Mouse (Mus musculus) embryonic facial prominence, embryonic 11.5 days (tissue): Measurements from ENCODE around the gene Ggta1. TPM values are rescaled to one million over a fixed set of nuclear protein-coding genes. Genes with fewer than 3 reads are reported as not detected.

Experiments
- ATAC-seq: fragments of 200-750 bp; cut with Nextera tagmentation; replicated peaks from 2 replicates; pipeline ENCODE4 v1.8.0; 2017; ENCODE audit warnings: low read depth; ENCODE audit not compliant: insufficient number of reproducible peaks, low FRiP score, low TSS enrichment
- DNase-seq: peaks from one replicate; pipeline ENCODE4 v3.0.0-alpha.2; 2015; ENCODE audit warnings: low spot score
- H3K27ac ChIP-seq: fragments of 300-500 bp; sonication (generic); replicated peaks from 2 replicates; pipeline ENCODE4 v1.5.1; 2014; ENCODE audit warnings: mild to moderate bottlenecking, low read depth, low read length, control low read depth
- H3K27me3 ChIP-seq: fragments of 300-500 bp; sonication (generic); 2 replicates; pipeline ENCODE4 v1.6.1; 2014; ENCODE audit warnings: mild to moderate bottlenecking, low read length, moderate library complexity, mixed read lengths; ENCODE audit not compliant: control insufficient read depth, insufficient read depth
- H3K36me3 ChIP-seq: fragments of 300-500 bp; sonication (generic); replicated peaks from 2 replicates; pipeline ENCODE4 v1.6.1; 2014; ENCODE audit warnings: low read depth, mild to moderate bottlenecking, low read length, moderate library complexity, mixed read lengths; ENCODE audit not compliant: control insufficient read depth, insufficient read depth
- H3K4me1 ChIP-seq: fragments of 300-500 bp; sonication (generic); 2 replicates; pipeline ENCODE4 v1.6.1; 2014; ENCODE audit warnings: low read length, mixed read lengths; ENCODE audit not compliant: control insufficient read depth, insufficient read depth
- H3K4me2 ChIP-seq: fragments of 300-500 bp; sonication (generic); 2 replicates; pipeline ENCODE4 v1.6.1; 2014; ENCODE audit warnings: low read depth, mild to moderate bottlenecking, control low read depth, low read length, moderate library complexity
- H3K4me3 ChIP-seq: fragments of 300-500 bp; sonication (generic); 2 replicates; pipeline ENCODE4 v1.5.1; 2014; ENCODE audit warnings: low read depth, low read length, control low read depth
- H3K9ac ChIP-seq: fragments of 300-500 bp; sonication (generic); replicated peaks from 2 replicates; pipeline ENCODE4 v1.6.1; 2014; ENCODE audit warnings: mild to moderate bottlenecking, control low read depth, low read length
- H3K9me3 ChIP-seq: fragments of 300-500 bp; sonication (generic); replicated peaks from 2 replicates; pipeline ENCODE4 v1.6.1; 2016; ENCODE audit warnings: mild to moderate bottlenecking, low read length, inconsistent platforms, mixed read lengths; ENCODE audit not compliant: control insufficient read depth
- WGBS: fragments of 180-500 bp; shearing (Covaris S2); extraction: QIAGEN DNeasy Blood & Tissue Kit; methylation state at CpG from one replicate; pipeline ENCODE4 v1.1.7; 2014; 5-methylcytosine and 5-hydroxymethylcytosine counted together
- polyA plus RNA-seq: library from polyadenylated mRNA; unstranded; fragments of >200 nt; fragmentation: Nextera tagmentation; extraction: Ambion mirVana; gene quantifications from 2 replicates; pipeline ENCODE4 v1.2.1, GENCODE M21; 2014

The Ggta1 gene
- polyA plus RNA-seq, result 7.5 and 7.9 TPM in 2 replicates

DNA sequence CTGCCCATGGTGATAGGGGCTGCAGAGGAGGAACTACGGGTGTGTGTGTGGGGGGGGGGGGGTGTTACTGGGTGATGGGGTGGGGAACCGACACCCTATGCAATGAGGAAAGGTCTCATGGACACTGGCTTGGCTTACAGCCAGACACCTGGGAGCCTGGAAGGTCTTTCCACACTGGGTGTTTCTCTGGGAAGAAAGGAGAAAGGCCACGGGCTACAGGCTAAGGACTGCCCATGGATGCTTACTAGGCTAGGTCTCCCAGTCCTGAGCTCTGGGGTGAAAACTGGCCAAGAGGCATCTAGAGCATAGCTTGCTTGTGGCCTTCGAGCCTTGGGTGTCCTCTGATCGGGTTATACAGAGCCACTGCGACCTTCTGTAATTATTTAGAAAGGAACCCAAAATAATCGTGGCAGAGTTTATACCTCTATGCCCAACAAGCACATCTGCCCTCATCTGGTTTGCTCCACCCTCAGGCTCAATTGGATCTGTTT is at the start of gene Ggta1:
Ggta1 (minus strand) TSS at position 441 of the 491 bp plus-strand sequence.
- H3K4me2 ChIP-seq, result peak within 1 kb of the TSS; percentile 96
- no peaks in the 10 kb centered on the region for H3K36me3 ChIP-seq
- DNase-seq (no peak), ATAC-seq (no peak)
- WGBS, result 23% methylated on average over 7 of the region's 7 CpGs
- H3K4me1 ChIP-seq, result 0 out of 2 replicates have a peak, but pooled peaks cover 4% of the 10 kb centered on the region
- H3K27me3 ChIP-seq, result no peaks in the 10 kb centered on the region; the same call in 1 of the 2 replicates
- H3K4me3 ChIP-seq, result peak within 1 kb of the TSS; percentile 54
- no peaks in the 10 kb centered on the region for H3K9me3 ChIP-seq
- peak within 1 kb of the TSS; percentile 74 for H3K9ac ChIP-seq
- H3K27ac ChIP-seq, result no peak within 1 kb of the TSS

GRCm38 (mm10) chr2:35512226-35512625 is 49.2 kb upstream of the Ggta1 start:
- H3K9ac ChIP-seq, result no peak overlapping the region
- H3K4me2 ChIP-seq, result no peak overlapping the region
- no peaks in the 10 kb centered on the region for H3K36me3 ChIP-seq
- DNase-seq, result no peak
- no peak overlapping the region for H3K27ac ChIP-seq
- H3K4me1 ChIP-seq, result peaks cover under 1% of the 10 kb centered on the region
- no peaks in the 10 kb centered on the region for H3K27me3 ChIP-seq
- no peaks in the 10 kb centered on the region for H3K9me3 ChIP-seq
- H3K4me3 ChIP-seq, result no peak overlapping the region
- WGBS, result 95% methylated on average over 4 of the region's 4 CpGs
- ATAC-seq, result no peak

DNA sequence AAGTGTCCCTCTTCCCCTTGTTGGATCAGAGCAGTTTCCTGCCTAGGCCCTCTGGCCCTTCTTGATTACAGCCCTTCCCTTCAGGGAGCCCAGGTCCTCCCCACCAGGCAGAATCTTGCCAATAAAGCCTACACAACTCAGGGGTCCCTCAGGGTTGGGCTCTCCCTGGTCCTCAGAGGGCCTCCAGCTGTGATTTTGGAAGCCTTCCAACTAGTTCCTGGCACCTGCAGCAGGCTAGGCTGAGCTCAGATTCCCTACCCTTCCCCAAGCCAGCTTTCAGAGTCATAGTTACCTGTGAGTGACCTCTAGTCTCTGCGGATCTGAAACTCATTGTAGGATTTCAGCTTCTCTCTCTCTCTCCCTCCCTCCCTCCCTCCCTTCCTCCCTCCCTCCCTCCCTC is 47.9 kb upstream of the Ggta1 start:
- 56% methylated on average over 1 of the region's 1 CpGs for WGBS
- Histone ChIP-seq H3K4me2 (no peak overlapping the region), H3K9me3 (no peaks in the 10 kb centered on the region), H3K9ac (no peak overlapping the region), H3K4me3 (no peak overlapping the region), H3K4me1 (peaks cover 3% of the 10 kb centered on the region), H3K27ac (no peak overlapping the region), H3K27me3 (no peaks in the 10 kb centered on the region), H3K36me3 (no peaks in the 10 kb centered on the region)
- DNase-seq, result no peak
- no peak for ATAC-seq

- Histone ChIP-seq H3K36me3 (no peaks in the 10 kb centered on the region), H3K9me3 (no peaks in the 10 kb centered on the region), H3K4me1 (peaks cover 3% of the 10 kb centered on the region), H3K27ac (no peak overlapping the region), H3K9ac (no peak overlapping the region), H3K4me2 (no peak overlapping the region), H3K27me3 (no peaks in the 10 kb centered on the region), H3K4me3 (no peak overlapping the region)
- WGBS, result 56% methylated on average over 4 of the region's 4 CpGs
- ATAC-seq (no peak), DNase-seq (no peak)
Measured at GRCm38 (mm10) chr2:35509888-35510287, 46.9 kb upstream of the Ggta1 start.

- no peaks in the 10 kb centered on the region for H3K36me3 ChIP-seq
- no peaks in the 10 kb centered on the region for H3K27me3 ChIP-seq
- ATAC-seq (no peak), DNase-seq (no peak)
- no peak overlapping the region for H3K4me3 ChIP-seq
- H3K4me2 ChIP-seq, result no peak overlapping the region
- H3K9me3 ChIP-seq, result no peaks in the 10 kb centered on the region
- no peak overlapping the region for H3K27ac ChIP-seq
- no peak overlapping the region for H3K9ac ChIP-seq
- H3K4me1 ChIP-seq, result peaks cover 3% of the 10 kb centered on the region
- WGBS, result 16% methylated on average over 6 of the region's 6 CpGs
Measured at GRCm38 (mm10) chr2:35509343-35509667, 46.3 kb upstream of the Ggta1 start.

- Histone ChIP-seq H3K4me3 (no peak overlapping the region), H3K4me1 (peaks cover 5% of the 10 kb centered on the region), H3K9me3 (no peaks in the 10 kb centered on the region), H3K27me3 (no peaks in the 10 kb centered on the region), H3K9ac (no peak overlapping the region), H3K4me2 (no peak overlapping the region), H3K36me3 (no peaks in the 10 kb centered on the region), H3K27ac (no peak overlapping the region)
- ATAC-seq (no peak), DNase-seq (peak; percentile 13)
- 34% methylated on average over 10 of the region's 10 CpGs for WGBS
Measured at GRCm38 (mm10) chr2:35508597-35509342, 45.7 kb upstream of the Ggta1 start.

DNA sequence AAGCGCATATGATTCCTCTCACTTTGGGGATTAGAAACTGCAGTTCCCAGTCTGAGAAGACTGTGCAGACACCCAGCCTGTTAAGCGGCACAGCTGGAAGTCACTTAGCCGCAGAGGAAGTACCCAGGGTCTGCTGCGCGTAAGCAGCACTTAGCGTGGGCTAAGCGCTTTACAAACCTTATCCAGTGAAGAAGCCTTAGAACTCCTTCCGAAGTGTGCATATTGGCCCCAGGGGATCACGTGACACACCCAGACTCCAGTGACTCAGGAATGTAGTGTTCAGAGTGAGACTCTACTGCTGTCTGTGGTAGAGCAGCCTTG is 44.1 kb upstream of the Ggta1 start:
- DNase-seq, result peak; percentile 40
- no peak overlapping the region for H3K9ac ChIP-seq
- ATAC-seq, result no peak
- peaks cover 11% of the 10 kb centered on the region for H3K4me1 ChIP-seq
- WGBS, result 45% methylated on average over 9 of the region's 9 CpGs
- no peaks in the 10 kb centered on the region for H3K36me3 ChIP-seq
- H3K4me3 ChIP-seq, result no peak overlapping the region
- no peaks in the 10 kb centered on the region for H3K27me3 ChIP-seq
- H3K4me2 ChIP-seq, result no peak overlapping the region
- no peaks in the 10 kb centered on the region for H3K9me3 ChIP-seq
- no peak overlapping the region for H3K27ac ChIP-seq

GRCm38 (mm10) chr2:35506311-35507190 is 43.5 kb upstream of the Ggta1 start:
- DNase-seq (no peak), ATAC-seq (no peak)
- no peak overlapping the region for H3K9ac ChIP-seq
- WGBS, result 75% methylated on average over 6 of the region's 6 CpGs
- peaks cover 11% of the 10 kb centered on the region for H3K4me1 ChIP-seq
- no peak overlapping the region for H3K27ac ChIP-seq
- no peak overlapping the region for H3K4me3 ChIP-seq
- H3K9me3 ChIP-seq, result no peaks in the 10 kb centered on the region
- no peaks in the 10 kb centered on the region for H3K27me3 ChIP-seq
- H3K36me3 ChIP-seq, result no peaks in the 10 kb centered on the region
- H3K4me2 ChIP-seq, result no peak overlapping the region
